Mouse (Mus musculus) heart, postnatal 14 days (tissue): ENCODE measurements around the gene Psg16. TPM values are rescaled to one million over a fixed set of nuclear protein-coding genes. Genes with fewer than 3 reads are reported as not detected.

Source experiments
- DNase-seq, 2 experiments: peaks; one replicate each; pipeline ENCODE4 v3.0.0; 2021 to 2022
- intact Hi-C: fragments of 180-260 bp; cut with DNase I; formaldehyde crosslinking; loops from one replicate; pipeline ENCODE4 v1.15.1; 2025
- long read RNA-seq, 2 experiments: library from polyadenylated mRNA; stranded (forward); transcript quantifications; one replicate each; pipeline ENCODE4 v2.0.0; 2021
- total RNA-seq, 2 experiments: library from RNA; stranded (reverse); gene quantifications; 2 replicates each; pipeline ENCODE4 v1.2.3; 2021

The Psg16 gene
- total RNA-seq = under 1 TPM; 0.05 TPM
- long read RNA-seq, experiment 1, partial matches to known transcripts = 0 of 1 reads
- long read RNA-seq, experiment 1, other reads (novel, unspliced or antisense) = 1 of 1 reads
- long read RNA-seq, experiment 2 = 0 reads

GRCm38 (mm10) chr7:17073904-17074615 lies at the start of gene Psg16:
Psg16 (plus strand) TSS chr7:17074040.
- peak; percentile 54 to 69 for DNase-seq

GRCm38 (mm10) chr7:17024141-17024540 lies 49.7 kb upstream of the Psg16 start:
- intact Hi-C loops = no loop called here
- DNase-seq = peak; percentile 48 to 61

More at GRCm38 (mm10) chr7:17073904-17074615, at the start of gene Psg16:
- intact Hi-C loops = loop anchor here (5.0 to 10.0 kb wide), 3 partner anchors 1321 to 1603 kb away; no protein-coding TSS in a partner anchor

- intact Hi-C loops = loop anchor here (5.0 kb wide), 1 partner anchor 37 kb away; the partner anchor contains the start of gene Hif3a
- DNase-seq = peak in 1 of 2 experiments; percentile 33
Observed at GRCm38 (mm10) chr7:17024814-17025504, 48.9 kb upstream of the Psg16 start.

GRCm38 (mm10) chr7:17025505-17025894 lies 48.3 kb upstream of the Psg16 start:
- intact Hi-C loops = loop anchor here (5.0 kb wide), 1 partner anchor 37 kb away; the partner anchor contains the start of gene Hif3a
- no peak for DNase-seq

- DNase-seq = no peak
- intact Hi-C loops = loop anchor here (2.0 to 5.0 kb wide), 2 partner anchors 23 to 36 kb away; partner anchors contain the start of gene Hif3a
Observed at GRCm38 (mm10) chr7:17025896-17026622, 47.8 kb upstream of the Psg16 start.

GRCm38 (mm10) chr7:17026710-17027587 lies 46.9 kb upstream of the Psg16 start:
- intact Hi-C loops = loop anchor here (2.0 to 5.0 kb wide), 2 partner anchors 24 to 35 kb away; partner anchors contain the start of gene Hif3a
- DNase-seq = no peak

- intact Hi-C loops = loop anchor here (2.0 to 5.0 kb wide), 2 partner anchors 25 to 35 kb away; partner anchors contain the start of gene Hif3a
- DNase-seq = peak; percentile 90 to 92
Observed at GRCm38 (mm10) chr7:17027588-17028343, 46.1 kb upstream of the Psg16 start, which contains the start of gene Ppp5c. Ppp5c (minus strand) TSS chr7:17027924.

GRCm38 (mm10) chr7:17028923-17029322 lies 44.9 kb upstream of the Psg16 start:
- intact Hi-C loops = loop anchor here (5.0 kb wide), 1 partner anchor 33 kb away; the partner anchor contains the start of gene Hif3a
- no peak for DNase-seq

GRCm38 (mm10) chr7:17030239-17030638 lies 43.6 kb upstream of the Psg16 start:
- intact Hi-C loops = no loop called here

GRCm38 (mm10) chr7:17038018-17038695 lies 35.7 kb upstream of the Psg16 start:
- DNase-seq = no peak
- intact Hi-C loops = no loop called here

More at GRCm38 (mm10) chr7:17030239-17030638, 43.6 kb upstream of the Psg16 start:
- DNase-seq = no peak

GRCm38 (mm10) chr7:17039373-17039772 lies 34.5 kb upstream of the Psg16 start:
- DNase-seq = no peak
- intact Hi-C loops = no loop called here

- intact Hi-C loops = no loop called here
- no peak for DNase-seq
Observed at GRCm38 (mm10) chr7:17045743-17046142, 28.1 kb upstream of the Psg16 start.

- DNase-seq = no peak
- intact Hi-C loops = no loop called here
Observed at GRCm38 (mm10) chr7:17047041-17047682, 26.7 kb upstream of the Psg16 start.

GRCm38 (mm10) chr7:17048431-17049190 lies 25.2 kb upstream of the Psg16 start:
- intact Hi-C loops = no loop called here
- no peak for DNase-seq

GRCm38 (mm10) chr7:17050491-17050890 lies 23.3 kb upstream of the Psg16 start:
- intact Hi-C loops = loop anchor here (2.0 to 5.0 kb wide), 2 partner anchors 16 to 118 kb away; no protein-coding TSS in a partner anchor
- DNase-seq = no peak

- peak; percentile 79 to 83 for DNase-seq
- intact Hi-C loops = loop anchor here (1.0 to 5.0 kb wide), 3 partner anchors 16 to 119 kb away; no protein-coding TSS in a partner anchor
Observed at GRCm38 (mm10) chr7:17050933-17051594, 22.8 kb upstream of the Psg16 start.
